Mouse (Mus musculus) midbrain, embryonic 16.5 days (tissue): Measurements from ENCODE around the gene Pom121l2. TPM values are rescaled to one million over a fixed set of nuclear protein-coding genes. Genes with fewer than 3 reads are reported as not detected.

Experiments
- ATAC-seq: fragments of 200-750 bp; cut with Nextera tagmentation; 2 replicates; pipeline ENCODE4 v1.8.0; 2017; ENCODE audit warnings: moderate TSS enrichment
- H3K27ac ChIP-seq: fragments of 300-500 bp; sonication (generic); 2 replicates; pipeline ENCODE4 v1.5.1; 2014; ENCODE audit warnings: mild to moderate bottlenecking, low read length, mixed read lengths
- H3K27me3 ChIP-seq: fragments of 300-500 bp; sonication (generic); 2 replicates; pipeline ENCODE4 v1.6.1; 2014; ENCODE audit warnings: low read depth, low read length, mixed read lengths; ENCODE audit not compliant: control insufficient read depth, insufficient read depth
- H3K36me3 ChIP-seq: fragments of 300-500 bp; sonication (generic); 2 replicates; pipeline ENCODE4 v1.6.1; 2014; ENCODE audit warnings: mild to moderate bottlenecking, low read length, moderate library complexity, mixed read lengths; ENCODE audit not compliant: control insufficient read depth, insufficient read depth
- H3K4me1 ChIP-seq: fragments of 300-500 bp; sonication (generic); 2 replicates; pipeline ENCODE4 v1.6.1; 2014; ENCODE audit warnings: mild to moderate bottlenecking, low read length, mixed read lengths; ENCODE audit not compliant: control insufficient read depth, insufficient read depth
- H3K4me2 ChIP-seq: fragments of 300-500 bp; sonication (generic); 2 replicates; pipeline ENCODE4 v1.6.1; 2014; ENCODE audit warnings: mild to moderate bottlenecking, low read length, mixed read lengths
- H3K4me3 ChIP-seq: fragments of 300-500 bp; sonication (generic); 2 replicates; pipeline ENCODE4 v1.5.1; 2014; ENCODE audit warnings: low read depth, mild to moderate bottlenecking, low read length, moderate library complexity, mixed read lengths
- H3K9ac ChIP-seq: fragments of 300-500 bp; sonication (generic); 2 replicates; pipeline ENCODE4 v1.6.1; 2014; ENCODE audit warnings: low read depth, low read length, mixed read lengths
- H3K9me3 ChIP-seq: fragments of 300-500 bp; sonication (generic); replicated peaks from 2 replicates; pipeline ENCODE4 v1.6.1; 2014; ENCODE audit warnings: mild to moderate bottlenecking, low read length, mixed read lengths; ENCODE audit not compliant: control insufficient read depth, poor library complexity, severe bottlenecking
- WGBS: fragments of 180-500 bp; shearing (Covaris S2); extraction: QIAGEN DNeasy Blood & Tissue Kit; methylation state at CpG from one replicate; pipeline ENCODE4 v1.1.7; 2014; 5-methylcytosine and 5-hydroxymethylcytosine counted together
- polyA plus RNA-seq: library from polyadenylated mRNA; unstranded; fragments of >200 nt; fragmentation: Nextera tagmentation; extraction: Ambion mirVana; gene quantifications from 2 replicates; pipeline ENCODE4 v1.2.1, GENCODE M21; 2015

Pom121l2 gene
- polyA plus RNA-seq, 1 experiment from 2014 or later, result not detected

GRCm38 (mm10) chr13:21981803-21982193, 804 bp downstream of the Pom121l2 start:
- peak overlapping the region; percentile 99 for H3K4me2 ChIP-seq
- peaks cover 7% of the 10 kb centered on the region; the same call in 1 of the 2 replicates for H3K4me1 ChIP-seq
- peaks cover 57% of the 10 kb centered on the region for H3K27me3 ChIP-seq
- peak overlapping the region; percentile 64 for H3K4me3 ChIP-seq
- H3K27ac ChIP-seq, result no peak overlapping the region
- no peaks in the 10 kb centered on the region for H3K9me3 ChIP-seq
- 3% methylated on average over 17 of the region's 17 CpGs for WGBS
- H3K36me3 ChIP-seq, result no peaks in the 10 kb centered on the region
- H3K9ac ChIP-seq, result peak overlapping the region; percentile 75
- ATAC-seq, result peak; percentile 16; the same call in 1 of the 2 replicates

DNA sequence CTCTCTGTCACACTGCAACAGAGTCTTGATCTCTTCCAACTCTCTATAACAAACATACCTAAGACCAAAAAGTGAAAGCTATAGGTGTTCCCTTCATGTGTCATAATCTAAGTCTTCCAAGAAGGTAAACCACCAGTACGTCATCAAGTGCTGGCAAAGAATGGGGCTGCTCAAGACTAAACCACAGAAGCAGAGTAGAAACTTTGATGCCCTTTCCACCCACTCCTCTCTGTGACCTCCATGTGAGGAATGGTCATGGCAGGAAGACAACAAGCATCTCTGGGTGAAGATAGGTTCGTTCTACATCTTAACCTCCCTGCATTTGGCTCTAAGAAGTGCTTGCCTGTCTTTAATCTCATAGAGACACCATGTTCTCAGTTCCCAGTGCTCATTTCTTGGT, 3.5 kb downstream of the Pom121l2 start:
- Histone ChIP-seq H3K9ac (no peak overlapping the region), H3K4me3 (no peak overlapping the region), H3K4me1 (peaks cover 7% of the 10 kb centered on the region; the same call in 1 of the 2 replicates), H3K27ac (no peak overlapping the region), H3K4me2 (no peak overlapping the region), H3K27me3 (peaks cover 52% of the 10 kb centered on the region), H3K9me3 (no peaks in the 10 kb centered on the region), H3K36me3 (no peaks in the 10 kb centered on the region)
- no peak for ATAC-seq
- WGBS, result 85% methylated on average over 2 of the region's 2 CpGs

DNA sequence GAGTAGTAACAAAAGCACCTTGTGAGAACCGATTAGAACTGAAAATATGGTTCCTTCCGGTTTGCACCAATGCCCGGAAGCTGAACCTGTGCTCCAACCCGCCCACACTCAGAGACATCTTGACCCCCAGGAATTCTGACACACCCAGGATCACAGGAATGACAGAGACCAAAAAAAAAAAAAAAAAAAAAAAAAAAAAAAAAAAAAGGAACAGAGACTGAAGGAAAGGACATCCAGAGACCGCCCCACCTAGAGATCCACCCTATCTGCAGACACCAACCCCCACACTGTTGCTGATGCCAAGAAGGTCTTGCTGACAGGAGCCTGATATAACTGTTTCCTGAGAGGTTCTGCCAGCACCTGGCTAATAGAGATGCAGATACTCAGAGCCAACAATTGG, 11.6 kb downstream of the Pom121l2 start:
- Histone ChIP-seq H3K9me3 (0 out of 2 replicates have a peak, but pooled peaks cover 2% of the 10 kb centered on the region), H3K4me2 (no peak overlapping the region), H3K9ac (no peak overlapping the region), H3K36me3 (no peaks in the 10 kb centered on the region), H3K4me1 (no peaks in the 10 kb centered on the region), H3K4me3 (no peak overlapping the region), H3K27ac (no peak overlapping the region), H3K27me3 (peaks cover 34% of the 10 kb centered on the region)
- no peak for ATAC-seq
- 83% methylated on average over 5 of the region's 5 CpGs for WGBS

DNA sequence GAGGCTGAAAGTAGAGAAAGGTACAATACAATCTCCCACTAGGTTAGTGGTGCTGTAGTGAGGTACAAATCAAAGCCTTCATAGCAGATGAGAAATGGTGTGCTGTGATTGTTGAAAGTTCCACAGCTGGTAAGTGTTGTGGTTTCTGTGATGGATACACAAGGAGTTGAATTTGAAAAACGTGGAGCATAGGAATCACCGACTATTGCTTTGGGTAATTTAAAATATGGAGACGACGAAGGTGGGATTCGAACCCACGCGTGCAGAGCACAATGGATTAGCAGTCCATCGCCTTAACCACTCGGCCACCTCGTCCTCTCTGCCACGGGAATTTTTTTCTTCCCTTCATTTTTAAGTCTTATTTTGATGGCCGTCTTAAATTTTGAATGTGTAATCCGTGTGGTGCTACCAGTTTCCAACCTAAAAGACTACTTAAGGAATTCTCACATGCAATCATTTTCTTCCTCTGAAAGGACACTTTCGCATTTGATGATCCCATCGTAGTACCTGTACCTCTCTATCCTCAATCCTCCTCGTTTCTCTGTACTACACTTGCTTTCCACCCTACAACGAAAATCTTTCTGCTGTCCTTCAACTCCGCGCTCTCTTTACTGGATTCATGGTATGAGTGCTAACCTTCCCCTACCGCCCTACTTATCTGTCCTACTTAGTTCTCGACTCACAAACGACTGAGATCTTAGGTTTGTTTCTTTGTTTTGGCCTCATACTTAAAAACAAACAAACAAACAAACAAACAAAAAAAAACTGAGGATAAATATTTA, 13.2 kb downstream of the Pom121l2 start:
- WGBS, result 2% methylated on average over 22 of the region's 22 CpGs
- Histone ChIP-seq H3K4me3 (no peak overlapping the region), H3K27me3 (peaks cover 49% of the 10 kb centered on the region)

DNA sequence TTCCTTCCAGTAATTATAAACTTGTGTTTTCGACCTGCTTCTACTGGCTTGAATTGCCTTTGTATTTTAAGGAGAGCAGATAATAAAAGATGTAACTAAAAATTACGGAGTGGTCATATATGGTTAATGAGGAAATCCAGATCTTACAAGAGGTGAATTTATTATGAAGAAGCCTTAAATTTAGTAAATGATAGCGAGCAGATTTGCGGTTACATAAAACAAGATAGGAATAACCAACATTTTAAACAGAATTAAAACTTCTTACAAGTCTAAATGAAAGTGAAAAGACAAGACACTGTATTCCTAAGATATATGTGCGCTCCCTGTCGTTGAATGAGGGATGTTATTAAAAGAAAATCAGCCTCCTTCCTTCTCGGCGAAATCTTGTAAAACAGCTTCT, 13.9 kb downstream of the Pom121l2 start:
- WGBS, result 4% methylated on average over 8 of the region's 8 CpGs
- no peak overlapping the region for H3K27ac ChIP-seq
- H3K36me3 ChIP-seq, result no peaks in the 10 kb centered on the region
- no peaks in the 10 kb centered on the region for H3K4me1 ChIP-seq
- no peak for ATAC-seq
- no peak overlapping the region for H3K9ac ChIP-seq
- 0 out of 2 replicates have a peak, but pooled peaks cover 2% of the 10 kb centered on the region for H3K9me3 ChIP-seq
- peak overlapping the region; percentile 10 for H3K4me2 ChIP-seq
- H3K4me3 ChIP-seq, result no peak overlapping the region
- H3K27me3 ChIP-seq, result peaks cover 56% of the 10 kb centered on the region

More for the DNA sequence above, 13.2 kb downstream of the Pom121l2 start:
- ATAC-seq, result no peak
- no peaks in the 10 kb centered on the region for H3K4me1 ChIP-seq
- no peak overlapping the region for H3K27ac ChIP-seq
- H3K9ac ChIP-seq, result no peak overlapping the region
- H3K36me3 ChIP-seq, result no peaks in the 10 kb centered on the region
- 0 out of 2 replicates have a peak, but pooled peaks cover 2% of the 10 kb centered on the region for H3K9me3 ChIP-seq
- no peak overlapping the region for H3K4me2 ChIP-seq

DNA sequence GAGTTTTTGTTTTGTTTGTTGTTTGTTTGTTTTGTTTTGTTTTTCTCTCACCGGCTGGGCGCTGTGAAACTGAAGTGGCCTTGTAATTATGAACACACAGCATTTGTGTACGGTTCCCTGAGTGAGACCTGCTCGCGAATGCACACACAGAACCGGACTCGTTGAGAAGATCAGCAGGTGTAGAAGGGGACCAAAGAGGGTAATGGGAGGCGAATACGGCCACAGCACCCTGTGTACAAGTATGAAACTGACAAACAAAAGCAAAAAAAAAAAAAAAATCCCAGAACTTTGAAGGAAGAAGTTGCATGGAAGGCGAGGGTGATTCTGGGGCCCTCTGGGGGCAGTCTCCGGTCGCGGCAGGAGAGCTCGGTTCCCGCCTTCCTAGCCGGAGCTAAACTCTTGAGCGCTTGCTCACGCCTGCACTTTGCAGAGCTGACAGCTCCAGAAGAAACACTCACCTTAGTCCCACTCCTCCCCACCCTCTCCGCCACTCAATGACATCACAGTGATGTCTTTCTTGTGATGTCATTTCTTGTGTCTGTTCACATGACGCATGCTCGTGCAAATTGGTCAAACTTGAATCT, 14.4 kb downstream of the Pom121l2 start:
- peak overlapping the region; percentile 10 for H3K4me2 ChIP-seq
- 0 out of 2 replicates have a peak, but pooled peaks cover 2% of the 10 kb centered on the region for H3K9me3 ChIP-seq
- H3K9ac ChIP-seq, result no peak overlapping the region
- ATAC-seq, result peak; percentile 28; the same call in 1 of the 2 replicates
- WGBS, result under 1% methylated on average over 21 of the region's 21 CpGs
- 0 out of 2 replicates have a peak overlapping the region, but pooled peaks have one; percentile 2 for H3K4me3 ChIP-seq
- H3K27ac ChIP-seq, result no peak overlapping the region
- peaks cover 61% of the 10 kb centered on the region for H3K27me3 ChIP-seq
- no peaks in the 10 kb centered on the region for H3K4me1 ChIP-seq
- no peaks in the 10 kb centered on the region for H3K36me3 ChIP-seq

- WGBS, result 4% methylated on average over 12 of the region's 12 CpGs
- no peaks in the 10 kb centered on the region for H3K36me3 ChIP-seq
- H3K4me3 ChIP-seq, result no peak overlapping the region
- H3K4me1 ChIP-seq, result no peaks in the 10 kb centered on the region
- no peak overlapping the region for H3K9ac ChIP-seq
- 0 out of 2 replicates have a peak, but pooled peaks cover 2% of the 10 kb centered on the region for H3K9me3 ChIP-seq
- H3K27me3 ChIP-seq, result peaks cover 67% of the 10 kb centered on the region
- peak overlapping the region; percentile 3; the same call in 1 of the 2 replicates for H3K4me2 ChIP-seq
- no peak for ATAC-seq
- no peak overlapping the region for H3K27ac ChIP-seq
These were observed 15.3 kb downstream of the Pom121l2 start for GRCm38 (mm10) chr13:21996101-21996839.

- no peak overlapping the region for H3K4me3 ChIP-seq
- no peak for ATAC-seq
- WGBS, result under 1% methylated on average over 13 of the region's 13 CpGs
These were observed 15.8 kb downstream of the Pom121l2 start for GRCm38 (mm10) chr13:21996840-21997185.

More at GRCm38 (mm10) chr13:21996840-21997185, 15.8 kb downstream of the Pom121l2 start:
- Histone ChIP-seq H3K27ac (no peak overlapping the region), H3K9me3 (no peaks in the 10 kb centered on the region), H3K4me2 (peak overlapping the region; percentile 3; the same call in 1 of the 2 replicates), H3K27me3 (peaks cover 70% of the 10 kb centered on the region), H3K36me3 (no peaks in the 10 kb centered on the region), H3K9ac (no peak overlapping the region), H3K4me1 (no peaks in the 10 kb centered on the region)
